Mouse (Mus musculus): ENCODE results near the gene Sf3a2. TPM values are rescaled to one million over a fixed set of nuclear protein-coding genes. Genes with fewer than 3 reads are reported as not detected.

Sf3a2 gene
- total RNA-seq (2023): 63.1 TPM

GRCm38 (mm10) chr10:80798150-80799006 lies at the start of gene Sf3a2, which contains the start of gene Plekhj1:
Sf3a2 (plus strand) TSS chr10:80798198.
Plekhj1 (minus strand) TSS chr10:80798626.

GRCm38 (mm10) chr10:80754594-80755290 lies 43.3 kb upstream of the Sf3a2 start, which contains the start of gene Dot1l:
Dot1l (plus strand) TSS chr10:80755206.

GRCm38 (mm10) chr10:80804916-80805315 lies 6.9 kb downstream of the Sf3a2 start, which contains the start of gene Amh:
Amh (plus strand) TSS chr10:80805243.

GRCm38 (mm10) chr10:80813366-80813765 lies 15.4 kb downstream of the Sf3a2 start, which contains the start of gene Jsrp1:
Jsrp1 (minus strand) TSS chr10:80813498.

GRCm38 (mm10) chr10:80826151-80827062 lies 28.4 kb downstream of the Sf3a2 start, which contains the start of gene Oaz1:
Oaz1 (plus strand) TSS chr10:80826656.

GRCm38 (mm10) chr10:80843931-80844547 lies 46.0 kb downstream of the Sf3a2 start, which contains the start of gene Lingo3:
Lingo3 (minus strand) TSS chr10:80844039.

Other genes starting within 250 kb of the Sf3a2 start
- gene Rexo1, start 236.6 kb upstream of the Sf3a2 start, total RNA-seq (2023): 136 TPM
- gene Klf16, start 220.9 kb upstream of the Sf3a2 start, total RNA-seq (2023): 27.8 TPM
- 51.8 TPM for gene Abhd17a, start 207.9 kb upstream of the Sf3a2 start, total RNA-seq (2023)
- gene Scamp4, start 195.3 kb upstream of the Sf3a2 start, total RNA-seq (2023): 51.3 TPM
- 7.8 TPM for gene Adat3, start 195.3 kb upstream of the Sf3a2 start, total RNA-seq (2023)
- 5.4 TPM for gene Gm49322, start 192.2 kb upstream of the Sf3a2 start, total RNA-seq (2023)
- gene Csnk1g2, start 175.4 kb upstream of the Sf3a2 start, total RNA-seq (2023): 206 TPM
- 26.8 TPM for gene Btbd2, start 141.1 kb upstream of the Sf3a2 start, total RNA-seq (2023)
- 304 TPM for gene Mknk2, start 120.1 kb upstream of the Sf3a2 start, total RNA-seq (2023)
- gene Mob3a, start 96.2 kb upstream of the Sf3a2 start, total RNA-seq (2023): 150 TPM
- gene Izumo4, start 96.0 kb upstream of the Sf3a2 start, total RNA-seq (2023): 62.9 TPM
- 126 TPM for gene Ap3d1, start 55.9 kb upstream of the Sf3a2 start, total RNA-seq (2023)
- 82.2 TPM for gene Dot1l, start 43.0 kb upstream of the Sf3a2 start, total RNA-seq (2023)
- gene Plekhj1, start 428 bp downstream of the Sf3a2 start, total RNA-seq (2023): 116 TPM
- 2.4 TPM for gene Amh, start 7.0 kb downstream of the Sf3a2 start, total RNA-seq (2023)
- gene Jsrp1, start 15.3 kb downstream of the Sf3a2 start, total RNA-seq (2023): not detected
- 545 TPM for gene Oaz1, start 28.5 kb downstream of the Sf3a2 start, total RNA-seq (2023)
- gene Lingo3, start 45.8 kb downstream of the Sf3a2 start, total RNA-seq (2023): not detected
- gene Lsm7, start 57.0 kb downstream of the Sf3a2 start, total RNA-seq (2023): 24.7 TPM
- gene Sppl2b, start 57.1 kb downstream of the Sf3a2 start, total RNA-seq (2023): 39.0 TPM
- gene Tmprss9, start 73.7 kb downstream of the Sf3a2 start, total RNA-seq (2023): not detected
- 72.7 TPM for gene Timm13, start 102.8 kb downstream of the Sf3a2 start, total RNA-seq (2023)
- 10.2 TPM for gene Lmnb2, start 120.0 kb downstream of the Sf3a2 start, total RNA-seq (2023)
- gene Gadd45b, start 131.9 kb downstream of the Sf3a2 start, total RNA-seq (2023): 28.6 TPM
- not detected for gene Gng7, start 216.7 kb downstream of the Sf3a2 start, total RNA-seq (2023)
- gene Diras1, start 227.5 kb downstream of the Sf3a2 start, total RNA-seq (2023): not detected
- gene Slc39a3, start 239.2 kb downstream of the Sf3a2 start, total RNA-seq (2023): 17.1 TPM